Mouse (Mus musculus): ENCODE measurements around the gene D7Ertd443e.

DNA sequence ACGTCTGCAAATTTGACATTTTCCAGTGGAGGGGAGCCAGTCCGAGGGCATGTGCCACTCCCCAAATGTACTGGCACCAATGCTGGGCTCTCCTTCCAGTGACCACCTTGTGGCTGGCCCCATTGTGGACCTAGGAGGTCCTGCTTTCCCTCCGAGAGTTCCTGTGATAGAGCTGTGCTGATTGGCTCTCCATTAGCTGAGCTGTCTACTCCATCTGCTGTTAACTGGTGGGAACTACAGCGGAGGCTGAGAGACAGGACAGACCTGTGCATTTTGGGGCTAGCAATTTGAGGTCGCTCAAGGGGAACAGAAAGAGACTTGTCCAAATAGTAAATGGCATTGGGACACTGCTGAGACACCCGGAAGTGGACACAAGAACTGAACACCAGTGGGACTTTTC lies 36.6 kb downstream of the D7Ertd443e start:
- TF ChIP-seq POLR2A (IDR thresholded peaks at IDR 0.05; ENCODE audit: low read depth, low read length) (no peak), CTCF (IDR thresholded peaks at IDR 0.05; ENCODE audit: borderline replicate concordance, insufficient read depth, low read length) (peak; percentile 53; the same call in 1 of the 2 replicates)
